20 mouse cellular contexts compared by ENCODE assay signal in the genomic region with DNA sequence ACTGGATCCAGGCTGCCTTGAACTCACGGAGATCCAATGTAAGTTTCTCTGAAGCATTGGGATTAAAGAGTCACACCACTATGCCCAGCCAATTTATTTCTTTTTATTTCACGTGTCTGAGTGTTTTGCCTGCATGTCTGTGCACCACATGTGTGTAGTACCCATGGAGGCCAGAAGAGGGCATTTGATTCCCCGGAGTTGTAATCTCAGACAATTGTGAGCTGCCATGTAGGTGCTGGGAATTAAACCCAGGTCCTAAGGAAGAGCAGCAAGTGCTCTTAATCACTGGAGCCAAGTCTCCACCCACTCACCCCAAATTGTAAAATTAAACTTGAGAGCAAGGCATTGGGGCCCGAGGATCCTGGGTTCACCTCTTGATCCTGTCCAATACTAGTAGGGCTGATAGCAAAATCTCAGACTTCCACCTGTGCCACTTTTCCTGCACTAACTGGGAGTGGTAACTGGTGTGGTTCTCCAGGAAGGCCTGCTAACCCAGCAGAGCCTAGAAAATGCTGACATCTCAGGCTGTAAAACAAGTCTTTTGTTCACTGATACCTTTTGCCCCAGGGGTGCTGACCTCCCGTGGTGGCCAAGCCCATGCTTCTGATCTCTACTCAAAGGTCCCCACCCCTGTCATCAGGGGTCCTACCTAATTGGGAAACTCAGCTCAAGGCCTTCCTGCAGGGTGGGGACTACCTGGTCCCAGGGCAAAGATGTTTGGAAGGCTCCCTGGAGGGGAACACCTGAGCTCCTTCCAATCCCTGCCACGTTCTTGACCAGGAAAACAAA. TPM values are rescaled to one million over a fixed set of nuclear protein-coding genes. Genes with fewer than 3 reads are reported as not detected.
DNase-seq lines count a peak whose midpoint lies in the region; ATAC-seq and TF ChIP-seq lines count a peak whose summit lies in the region.
"Had no signal": no experiment of that assay in that cellular context is flagged by ENCODE, and none has a peak within 500 bp of the region (broad histone marks: within the 10 kb centered on the region; RNA-seq: fewer than 3 reads in every experiment).

No protein-coding gene starts in this region.

- H3K36me3 ChIP-seq in forebrain, embryonic 10.5 days (replicated peaks), result peaks cover 13% of the 10 kb centered on the region
- H3K36me3 ChIP-seq: embryonic facial prominence, embryonic 13.5 days; limb, embryonic 10.5 days; liver, embryonic 13.5 days had no signal

- TF ChIP-seq CTCF in layer of hippocampus, adult 2 months (conservative IDR thresholded peaks at IDR 0.05), result peak; percentile 49

- no peak overlapping the region for H3K27ac ChIP-seq in layer of hippocampus, adult 2 months
- H3K27ac ChIP-seq in forebrain, embryonic 10.5 days, result no peak overlapping the region
- H3K27ac ChIP-seq: embryonic facial prominence, embryonic 13.5 days; limb, embryonic 10.5 days; liver, embryonic 13.5 days had no signal

- ATAC-seq in CD4-positive, CD25-positive, alpha-beta regulatory T cell, adult 4 months, result no peak
- ATAC-seq: hindbrain, embryonic 16.5 days had no signal

- H3K4me3 ChIP-seq in layer of hippocampus, adult 2 months, result no peak overlapping the region
- no peak overlapping the region for H3K4me3 ChIP-seq in forebrain, embryonic 10.5 days
- H3K4me3 ChIP-seq: embryonic facial prominence, embryonic 13.5 days; limb, embryonic 10.5 days; liver, embryonic 13.5 days; myocyte had no signal

- peaks cover 6% of the 10 kb centered on the region; the same call in 1 of the 2 replicates for H3K9me3 ChIP-seq in forebrain, embryonic 10.5 days
- H3K9me3 ChIP-seq: embryonic facial prominence, embryonic 13.5 days; limb, embryonic 10.5 days; liver, embryonic 13.5 days had no signal

- DNase-seq in CD4-positive, CD25-positive, alpha-beta regulatory T cell, adult 2 months (ENCODE audit: low read depth, low spot score), result peak; percentile 29
- no peak for DNase-seq in layer of hippocampus, adult 2 months (ENCODE audit: low spot score in 2 of 2)
- no peak for DNase-seq in layer of hippocampus, adult 9-10 months (ENCODE audit: low spot score)
- DNase-seq in 3T3-L1 (ENCODE audit: low read depth, low spot score) (peak; percentile 19), R1 (ENCODE audit: low read depth, low spot score) (peak; percentile 93)
- no peak for DNase-seq in forebrain, embryonic 10.5 days (ENCODE audit: extremely low spot score, low spot score)
- no peak for DNase-seq in embryo, embryonic 10 days (ENCODE audit: low spot score)
- DNase-seq: adrenal gland, postnatal 10 days; cerebellum, adult 18-20 months; kidney, adult 9 months; layer of hippocampus, postnatal 36 days; liver, embryonic 13.5 days; lung, postnatal 36 days; retina, postnatal 1 day; thymus, adult 18-20 months had no signal

- WGBS in forebrain, embryonic 10.5 days, result 83% methylated on average over 6 of the region's 6 CpGs

- peaks cover 39% of the 10 kb centered on the region for H3K4me1 ChIP-seq in forebrain, embryonic 10.5 days

- no peaks in the 10 kb centered on the region for H3K27me3 ChIP-seq in forebrain, embryonic 10.5 days (ENCODE audit: poor library complexity, severe bottlenecking)
- H3K27me3 ChIP-seq: embryonic facial prominence, embryonic 13.5 days; liver, embryonic 13.5 days had no signal

RNA-seq across cellular contexts. Expression of a gene that starts 44.8 kb away (rescaled TPM):
- polyA plus RNA-seq in CD4-positive, CD25-positive, alpha-beta regulatory T cell, adult 4 months (2017; shearing (Covaris generic)), result 10 to 100 TPM in 1 of 2 experiments, 1 to 10 TPM in 1; 8.3 to 13.0 TPM
- 100 to 1,000 TPM; 163 to 168 TPM for total RNA-seq in layer of hippocampus, adult 2 months (2021)
- 20.1 and 23.3 TPM in 2 replicates for polyA plus RNA-seq in forebrain, embryonic 10.5 days (2016; fragmentation: Nextera tagmentation; extraction: Ambion mirVana)

Comparison
In these comparisons a context has a peak if more than half of its experiments do, and no peak if none do; other contexts are left out.
1. DNase-seq: peak in CD4-positive, CD25-positive, alpha-beta regulatory T cell, adult 2 months (single experiment), 3T3-L1 (single experiment) and R1 (single experiment); none in layer of hippocampus, adult 2 months (0 of 2), layer of hippocampus, adult 9-10 months (single experiment), forebrain, embryonic 10.5 days (single experiment) and embryo, embryonic 10 days (single experiment).